Mouse (Mus musculus) ES-Bruce4 (cell line): ENCODE measurements around the gene Ing3.

Experiments
- CTCF ChIP-seq: IDR thresholded peaks from one replicate; pipeline ENCODE4 v1.8.1; 2011; ENCODE audit warnings: low read depth, low read length
- EP300 ChIP-seq: IDR thresholded peaks from 2 replicates; pipeline ENCODE4 v1.6.1; 2011; ENCODE audit warnings: low read depth, low read length; ENCODE audit not compliant: insufficient read depth
- POLR2A ChIP-seq: IDR thresholded peaks from one replicate; pipeline ENCODE4 v1.8.1; 2011; ENCODE audit warnings: low read length; ENCODE audit not compliant: insufficient read depth

- no peak for TF ChIP-seq POLR2A
- no peak for TF ChIP-seq CTCF
- no peak for TF ChIP-seq EP300
Observed at GRCm38 (mm10) chr6:21991151-21991550, 41.8 kb downstream of the Ing3 start.
